Mouse (Mus musculus) ES-Bruce4 (cell line): ENCODE data around the gene Aplp2. TPM values are rescaled to one million over a fixed set of nuclear protein-coding genes. Genes with fewer than 3 reads are reported as not detected.

Source experiments
- H3K27ac ChIP-seq: 2 replicates; pipeline ENCODE4 v1.5.1; 2012; ENCODE audit warnings: low read length, inconsistent platforms; ENCODE audit not compliant: insufficient read depth
- H3K27me3 ChIP-seq: 2 replicates; pipeline ENCODE4 v1.6.1; 2012; ENCODE audit warnings: mild to moderate bottlenecking, low read length, inconsistent platforms; ENCODE audit not compliant: control insufficient read depth, poor library complexity, insufficient read depth, severe bottlenecking
- H3K36me3 ChIP-seq: 2 replicates; pipeline ENCODE4 v1.6.1; 2012; ENCODE audit warnings: inconsistent platforms, mild to moderate bottlenecking, low read length, moderate library complexity; ENCODE audit not compliant: control insufficient read depth, poor library complexity, insufficient read depth, severe bottlenecking
- H3K4me1 ChIP-seq: one replicate; pipeline ENCODE4 v1.8.1; 2011; ENCODE audit warnings: low read length; ENCODE audit not compliant: control insufficient read depth, insufficient read depth
- H3K4me3 ChIP-seq: 2 replicates; pipeline ENCODE4 v1.5.1; 2011; ENCODE audit warnings: low read depth, mild to moderate bottlenecking, low read length
- H3K9ac ChIP-seq: 2 replicates; pipeline ENCODE4 v1.6.1; 2012; ENCODE audit warnings: low read depth, mild to moderate bottlenecking, inconsistent platforms; ENCODE audit not compliant: poor library complexity, severe bottlenecking
- H3K9me3 ChIP-seq: replicated peaks from 2 replicates; pipeline ENCODE4 v1.6.1; 2012; ENCODE audit warnings: mild to moderate bottlenecking, low read length, inconsistent platforms; ENCODE audit not compliant: control insufficient read depth, poor library complexity, insufficient read depth, severe bottlenecking
- CTCF ChIP-seq: IDR thresholded peaks from one replicate; pipeline ENCODE4 v1.8.1; 2011; ENCODE audit warnings: low read depth, low read length
- EP300 ChIP-seq: IDR thresholded peaks from 2 replicates; pipeline ENCODE4 v1.6.1; 2011; ENCODE audit warnings: low read depth, low read length; ENCODE audit not compliant: insufficient read depth
- POLR2A ChIP-seq: IDR thresholded peaks from one replicate; pipeline ENCODE4 v1.8.1; 2011; ENCODE audit warnings: low read length; ENCODE audit not compliant: insufficient read depth
- polyA plus RNA-seq: library from polyadenylated mRNA; stranded (reverse); fragments of >200 nt; gene quantifications from 2 replicates; pipeline ENCODE4 v1.2.4, GENCODE M21; 2011; ENCODE audit warnings: low read depth; ENCODE audit not compliant: missing spikeins, insufficient read depth, insufficient read length

The Aplp2 gene
- polyA plus RNA-seq, 1 experiment: 317 TPM

DNA sequence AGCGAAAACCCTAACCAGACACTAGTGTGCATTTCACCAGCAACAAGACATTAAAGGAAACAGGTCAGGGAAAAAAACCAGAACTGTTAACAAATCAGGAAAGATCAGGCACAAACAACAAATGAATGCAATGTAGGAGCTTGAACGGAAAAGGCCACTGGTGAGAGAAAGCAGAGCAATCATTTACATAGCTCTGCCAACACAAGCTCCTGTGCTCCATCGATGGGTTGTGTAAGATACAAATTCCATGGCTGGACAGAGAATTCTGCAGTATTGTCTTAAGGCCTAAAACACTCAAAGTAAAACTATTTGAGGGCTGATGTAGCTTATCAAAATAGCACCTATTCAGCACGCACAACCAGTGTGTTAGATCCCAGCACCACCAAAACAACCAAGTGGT lies 28.6 kb downstream of the Aplp2 start:
- H3K4me1 ChIP-seq: no peaks in the 10 kb centered on the region
- TF ChIP-seq EP300 (no peak), POLR2A (no peak), CTCF (no peak)
- H3K27me3 ChIP-seq: no peaks in the 10 kb centered on the region
- no peaks in the 10 kb centered on the region for H3K9me3 ChIP-seq
- no peaks in the 10 kb centered on the region for H3K36me3 ChIP-seq
- H3K4me3 ChIP-seq: no peak overlapping the region
- no peak overlapping the region for H3K27ac ChIP-seq
- H3K9ac ChIP-seq: no peak overlapping the region

DNA sequence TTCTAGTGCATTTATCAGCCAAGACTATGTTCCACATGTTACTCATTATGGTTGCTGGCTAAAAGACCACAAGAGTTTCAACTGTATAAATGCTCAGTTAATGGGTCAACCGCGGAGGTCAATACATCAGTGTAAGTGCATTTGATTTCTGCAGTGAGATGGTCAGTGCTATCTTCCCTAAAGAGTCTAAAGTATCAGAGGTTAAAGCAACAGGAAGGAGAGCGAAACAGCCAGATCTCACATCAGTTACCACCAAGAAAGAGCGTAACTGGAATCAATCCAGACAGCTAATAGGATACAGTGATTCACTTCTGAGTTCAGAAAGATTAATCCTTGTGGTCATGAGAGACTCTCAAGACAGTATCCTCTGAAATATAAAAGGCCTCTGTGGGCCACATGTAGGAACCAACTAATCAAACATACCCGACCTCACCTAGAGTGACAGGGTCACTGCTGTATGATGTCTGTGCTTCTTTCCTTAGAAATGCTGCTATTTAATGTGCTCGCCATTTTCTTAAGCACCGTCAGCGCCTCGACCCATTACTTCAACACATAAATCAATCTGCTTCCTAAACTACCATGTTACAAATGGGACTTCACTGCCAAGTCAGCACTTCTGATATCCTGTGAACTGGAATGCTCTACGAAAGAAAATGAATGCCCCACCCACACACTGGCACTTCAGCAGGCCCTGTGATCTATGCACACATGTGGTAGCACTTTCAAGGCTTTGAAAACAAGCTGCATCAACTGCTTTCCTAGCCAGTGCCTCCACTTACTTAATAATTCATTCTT lies 30.1 kb downstream of the Aplp2 start:
- Histone ChIP-seq H3K27me3 (no peaks in the 10 kb centered on the region), H3K36me3 (peaks cover 6% of the 10 kb centered on the region), H3K27ac (no peak overlapping the region), H3K4me1 (no peaks in the 10 kb centered on the region), H3K9me3 (no peaks in the 10 kb centered on the region), H3K9ac (no peak overlapping the region), H3K4me3 (no peak overlapping the region)
- TF ChIP-seq CTCF (no peak), POLR2A (no peak), EP300 (no peak)

DNA sequence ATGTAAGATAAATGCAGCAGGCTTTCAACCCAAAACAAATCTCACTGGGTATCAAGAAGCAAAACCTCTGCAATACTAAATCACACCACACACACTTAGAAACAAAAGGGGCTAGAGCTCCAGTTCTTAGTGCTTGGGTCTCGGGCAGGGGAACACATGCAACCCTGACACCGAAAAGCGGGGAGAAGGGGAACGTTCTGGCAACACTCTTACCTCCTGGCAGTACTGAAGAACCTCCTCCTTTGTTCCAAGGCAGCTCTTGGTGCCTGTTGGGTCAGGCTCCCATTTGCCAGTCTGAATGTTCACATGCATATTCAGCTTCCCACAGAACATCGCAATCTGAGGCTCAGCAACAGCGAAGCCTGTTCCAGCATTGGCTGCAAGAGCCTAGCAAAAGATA lies 33.9 kb downstream of the Aplp2 start:
- Histone ChIP-seq H3K27ac (no peak overlapping the region), H3K36me3 (peaks cover 23% of the 10 kb centered on the region), H3K4me1 (no peaks in the 10 kb centered on the region), H3K9ac (no peak overlapping the region), H3K4me3 (no peak overlapping the region), H3K27me3 (no peaks in the 10 kb centered on the region), H3K9me3 (no peaks in the 10 kb centered on the region)
- TF ChIP-seq EP300 (no peak), CTCF (no peak), POLR2A (no peak)

DNA sequence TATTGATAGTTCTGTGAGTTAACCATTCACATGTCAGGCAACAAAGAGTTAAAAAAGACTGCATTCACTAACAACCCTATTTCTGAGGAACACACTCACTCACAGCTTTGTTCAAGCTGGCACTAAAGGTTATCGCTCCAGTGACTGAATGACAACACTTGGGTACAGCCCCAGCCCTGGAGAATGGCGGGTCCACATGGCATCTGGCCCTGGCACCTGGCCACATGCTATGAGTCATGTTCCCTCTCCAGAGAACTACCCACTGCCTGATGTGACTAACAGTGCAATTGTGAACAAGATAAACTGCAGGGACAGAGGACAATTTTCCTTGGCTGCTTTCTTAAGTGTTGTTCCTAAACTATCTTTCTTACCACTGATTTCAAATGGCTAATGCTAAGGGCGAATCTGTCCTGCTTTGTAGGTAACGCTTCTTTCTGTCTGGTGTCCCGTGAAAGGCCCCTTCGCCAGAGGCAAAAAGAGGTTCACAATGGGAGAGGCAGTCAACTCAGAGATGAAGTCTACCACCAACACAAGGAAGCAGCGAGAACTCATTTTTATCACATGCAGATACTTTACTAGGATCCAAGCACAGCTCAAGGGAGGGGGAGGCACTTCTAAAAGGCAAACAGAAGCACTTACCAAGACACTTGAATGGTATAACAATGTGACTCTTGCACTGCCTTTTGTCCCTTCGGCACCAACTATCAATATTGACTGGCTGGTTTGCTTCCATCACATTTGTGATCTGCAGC lies 35.1 kb downstream of the Aplp2 start:
- Histone ChIP-seq H3K36me3 (peaks cover 23% of the 10 kb centered on the region), H3K27ac (no peak overlapping the region), H3K4me1 (no peaks in the 10 kb centered on the region), H3K27me3 (no peaks in the 10 kb centered on the region), H3K9me3 (no peaks in the 10 kb centered on the region), H3K4me3 (no peak overlapping the region), H3K9ac (no peak overlapping the region)
- TF ChIP-seq CTCF (no peak), EP300 (no peak), POLR2A (no peak)

DNA sequence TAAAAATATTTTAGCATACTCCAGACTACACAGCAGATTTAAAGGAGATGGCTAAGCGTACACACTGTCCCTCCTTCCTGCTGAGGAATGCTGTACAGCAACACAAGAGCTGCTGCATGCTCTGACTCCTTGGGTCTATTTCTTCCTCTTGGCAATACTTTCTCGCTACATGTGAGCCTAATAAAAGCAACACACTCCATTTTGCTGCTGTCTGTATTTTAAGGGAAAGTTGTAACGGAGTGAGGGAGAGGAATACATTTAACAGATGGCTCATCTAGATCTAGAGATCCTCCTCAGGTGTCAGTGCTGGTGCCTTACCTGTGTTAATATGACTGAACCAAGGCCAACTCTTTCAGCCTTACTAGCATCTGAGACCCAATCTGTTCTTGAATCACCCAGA lies 35.6 kb downstream of the Aplp2 start:
- Histone ChIP-seq H3K4me3 (no peak overlapping the region), H3K4me1 (no peaks in the 10 kb centered on the region), H3K27ac (no peak overlapping the region), H3K36me3 (peaks cover 23% of the 10 kb centered on the region), H3K9ac (no peak overlapping the region), H3K27me3 (no peaks in the 10 kb centered on the region), H3K9me3 (no peaks in the 10 kb centered on the region)
- TF ChIP-seq CTCF (no peak), EP300 (no peak)

DNA sequence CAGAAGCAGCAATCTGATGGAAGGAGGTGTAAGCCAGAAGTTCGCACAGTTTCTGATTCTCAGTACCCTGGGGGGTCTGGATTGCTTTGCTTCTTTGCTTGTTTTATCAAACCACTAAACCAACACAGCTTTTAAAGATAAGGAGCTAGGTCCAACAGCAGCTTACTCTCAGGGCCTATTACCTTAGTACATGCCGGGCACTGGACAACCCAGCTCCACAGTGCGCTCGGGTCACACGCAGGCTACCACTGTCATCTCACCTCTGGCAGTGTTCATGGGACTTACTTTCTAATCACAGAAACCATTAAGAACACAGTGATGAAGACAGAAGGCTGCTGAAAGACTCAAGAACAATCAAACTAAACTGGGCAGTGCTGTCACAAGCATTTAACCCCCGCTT lies 36.3 kb downstream of the Aplp2 start:
- no peaks in the 10 kb centered on the region for H3K27me3 ChIP-seq
- H3K9ac ChIP-seq: no peak overlapping the region
- TF ChIP-seq POLR2A (no peak), CTCF (no peak), EP300 (no peak)
- H3K4me3 ChIP-seq: no peak overlapping the region
- H3K36me3 ChIP-seq: peaks cover 23% of the 10 kb centered on the region
- no peaks in the 10 kb centered on the region for H3K9me3 ChIP-seq
- no peak overlapping the region for H3K27ac ChIP-seq
- H3K4me1 ChIP-seq: no peaks in the 10 kb centered on the region
